Mouse (Mus musculus) intestine, embryonic 16.5 days (tissue): ENCODE data around the gene Nucks1. TPM values are rescaled to one million over a fixed set of nuclear protein-coding genes. Genes with fewer than 3 reads are reported as not detected.

Source experiments
- ATAC-seq: fragments of 200-750 bp; cut with Nextera tagmentation; 2 replicates; pipeline ENCODE4 v1.8.0; 2017; ENCODE audit warnings: moderate TSS enrichment, moderate library complexity
- H3K27ac ChIP-seq: fragments of 300-500 bp; sonication (generic); 2 replicates; pipeline ENCODE4 v1.5.1; 2014; ENCODE audit warnings: mild to moderate bottlenecking, low read length
- H3K27me3 ChIP-seq: fragments of 300-500 bp; sonication (generic); replicated peaks from 2 replicates; pipeline ENCODE4 v1.6.1; 2014; ENCODE audit warnings: low read length, control low read depth, mixed read lengths; ENCODE audit not compliant: control insufficient read depth, insufficient read depth
- H3K36me3 ChIP-seq: fragments of 300-500 bp; sonication (generic); 2 replicates; pipeline ENCODE4 v1.6.1; 2014; ENCODE audit warnings: low read length, control low read depth; ENCODE audit not compliant: control insufficient read depth, insufficient read depth
- H3K4me1 ChIP-seq: fragments of 300-500 bp; sonication (generic); 2 replicates; pipeline ENCODE4 v1.6.1; 2014; ENCODE audit warnings: low read length, control low read depth, mixed read lengths; ENCODE audit not compliant: control insufficient read depth, insufficient read depth
- H3K4me2 ChIP-seq: fragments of 300-500 bp; sonication (generic); 2 replicates; pipeline ENCODE4 v1.6.1; 2014; ENCODE audit warnings: low read depth, low read length, control low read depth
- H3K4me3 ChIP-seq: fragments of 300-500 bp; sonication (generic); 2 replicates; pipeline ENCODE4 v1.5.1; 2014; ENCODE audit warnings: mild to moderate bottlenecking, low read length
- H3K9ac ChIP-seq: fragments of 300-500 bp; sonication (generic); 2 replicates; pipeline ENCODE4 v1.6.1; 2014; ENCODE audit warnings: low read depth, low read length
- H3K9me3 ChIP-seq: fragments of 300-500 bp; sonication (generic); 2 replicates; pipeline ENCODE4 v1.6.1; 2016; ENCODE audit warnings: low read length, control low read depth; ENCODE audit not compliant: control insufficient read depth
- WGBS: fragments of 180-500 bp; shearing (Covaris S2); extraction: QIAGEN DNeasy Blood & Tissue Kit; methylation state at CpG from one replicate; pipeline ENCODE4 v1.1.7; 2014; 5-methylcytosine and 5-hydroxymethylcytosine counted together
- polyA plus RNA-seq: library from polyadenylated mRNA; unstranded; fragments of >200 nt; fragmentation: Nextera tagmentation; extraction: Ambion mirVana; gene quantifications from 2 replicates; pipeline ENCODE4 v1.2.1, GENCODE M21; 2015

Nucks1 gene
- polyA plus RNA-seq, 1 experiment from 2014 or later: 44.5 TPM

- Histone ChIP-seq H3K4me3 (peak overlapping the region; percentile 94), H3K4me1 (peaks cover 10% of the 10 kb centered on the region; the same call in 1 of the 2 replicates), H3K36me3 (no peaks in the 10 kb centered on the region), H3K27me3 (no peaks in the 10 kb centered on the region), H3K4me2 (peak overlapping the region; percentile 59), H3K9ac (peak overlapping the region; percentile 99), H3K27ac (peak overlapping the region; percentile 96), H3K9me3 (no peaks in the 10 kb centered on the region)
- under 1% methylated on average over 85 of the region's 88 CpGs for WGBS
- peak; percentile 84 for ATAC-seq
Measured at GRCm38 (mm10) chr1:131910674-131911558, 582 bp downstream of the Nucks1 start.

GRCm38 (mm10) chr1:131917634-131918033 lies 7.3 kb downstream of the Nucks1 start:
- no peak overlapping the region for H3K9ac ChIP-seq
- peaks cover 7% of the 10 kb centered on the region; the same call in 1 of the 2 replicates for H3K4me1 ChIP-seq
- peaks cover 3% of the 10 kb centered on the region; the same call in 1 of the 2 replicates for H3K36me3 ChIP-seq
- ATAC-seq: no peak
- H3K27ac ChIP-seq: no peak overlapping the region
- H3K27me3 ChIP-seq: no peaks in the 10 kb centered on the region
- no peak overlapping the region for H3K4me2 ChIP-seq
- 61% methylated on average over 6 of the region's 6 CpGs for whole genome bisulfite sequencing
- no peak overlapping the region for H3K4me3 ChIP-seq
- no peaks in the 10 kb centered on the region for H3K9me3 ChIP-seq

GRCm38 (mm10) chr1:131919052-131919451 lies 8.7 kb downstream of the Nucks1 start:
- 96% methylated on average over 2 of the region's 2 CpGs for WGBS
- peaks cover 3% of the 10 kb centered on the region; the same call in 1 of the 2 replicates for H3K36me3 ChIP-seq

GRCm38 (mm10) chr1:131922100-131922499 lies 11.8 kb downstream of the Nucks1 start:
- Histone ChIP-seq H3K36me3 (peaks cover 11% of the 10 kb centered on the region), H3K9me3 (no peaks in the 10 kb centered on the region), H3K4me3 (no peak overlapping the region), H3K9ac (no peak overlapping the region), H3K27ac (no peak overlapping the region), H3K4me2 (no peak overlapping the region), H3K27me3 (no peaks in the 10 kb centered on the region), H3K4me1 (peaks cover 4% of the 10 kb centered on the region; the same call in 1 of the 2 replicates)
- no peak for ATAC-seq
- WGBS: 85% methylated on average over 3 of the region's 3 CpGs

More at GRCm38 (mm10) chr1:131919052-131919451, 8.7 kb downstream of the Nucks1 start:
- Histone ChIP-seq H3K9ac (no peak overlapping the region), H3K4me1 (peaks cover 4% of the 10 kb centered on the region; the same call in 1 of the 2 replicates), H3K4me3 (no peak overlapping the region), H3K9me3 (no peaks in the 10 kb centered on the region), H3K4me2 (no peak overlapping the region), H3K27me3 (no peaks in the 10 kb centered on the region), H3K27ac (no peak overlapping the region)
- no peak for ATAC-seq

- no peaks in the 10 kb centered on the region for H3K4me1 ChIP-seq
- H3K27me3 ChIP-seq: no peaks in the 10 kb centered on the region
- H3K4me3 ChIP-seq: no peak overlapping the region
- H3K9ac ChIP-seq: no peak overlapping the region
- H3K9me3 ChIP-seq: no peaks in the 10 kb centered on the region
- no peak overlapping the region for H3K4me2 ChIP-seq
- H3K36me3 ChIP-seq: peaks cover 15% of the 10 kb centered on the region
- no peak for ATAC-seq
- 65% methylated on average over 2 of the region's 2 CpGs for WGBS
- no peak overlapping the region for H3K27ac ChIP-seq
Measured at GRCm38 (mm10) chr1:131933471-131933870, 23.1 kb downstream of the Nucks1 start.

GRCm38 (mm10) chr1:131937659-131938305 lies 27.4 kb downstream of the Nucks1 start:
- 57% methylated on average over 6 of the region's 6 CpGs for WGBS
- Histone ChIP-seq H3K9ac (no peak overlapping the region), H3K9me3 (no peaks in the 10 kb centered on the region), H3K27ac (no peak overlapping the region), H3K4me1 (no peaks in the 10 kb centered on the region), H3K4me2 (no peak overlapping the region), H3K4me3 (no peak overlapping the region), H3K27me3 (no peaks in the 10 kb centered on the region), H3K36me3 (0 out of 2 replicates have a peak, but pooled peaks cover 4% of the 10 kb centered on the region)
- ATAC-seq: peak; percentile 43; the same call in 1 of the 2 replicates

GRCm38 (mm10) chr1:131938811-131939210 lies 28.5 kb downstream of the Nucks1 start:
- Histone ChIP-seq H3K4me3 (no peak overlapping the region), H3K27ac (no peak overlapping the region), H3K36me3 (0 out of 2 replicates have a peak, but pooled peaks cover under 1% of the 10 kb centered on the region), H3K4me1 (no peaks in the 10 kb centered on the region), H3K27me3 (no peaks in the 10 kb centered on the region), H3K9ac (no peak overlapping the region), H3K9me3 (no peaks in the 10 kb centered on the region), H3K4me2 (no peak overlapping the region)
- no peak for ATAC-seq
- 47% methylated on average over 1 of the region's 1 CpGs for WGBS

GRCm38 (mm10) chr1:131940711-131941244 lies 30.4 kb downstream of the Nucks1 start:
- Histone ChIP-seq H3K9ac (no peak overlapping the region), H3K27me3 (no peaks in the 10 kb centered on the region), H3K36me3 (no peaks in the 10 kb centered on the region), H3K27ac (no peak overlapping the region), H3K9me3 (no peaks in the 10 kb centered on the region), H3K4me2 (no peak overlapping the region), H3K4me3 (no peak overlapping the region), H3K4me1 (peaks cover 4% of the 10 kb centered on the region; the same call in 1 of the 2 replicates)
- 62% methylated on average over 2 of the region's 2 CpGs for WGBS
- no peak for ATAC-seq

GRCm38 (mm10) chr1:131941501-131941900 lies 31.2 kb downstream of the Nucks1 start:
- Histone ChIP-seq H3K4me2 (no peak overlapping the region), H3K9me3 (no peaks in the 10 kb centered on the region), H3K4me3 (no peak overlapping the region), H3K36me3 (no peaks in the 10 kb centered on the region), H3K4me1 (peaks cover 7% of the 10 kb centered on the region), H3K27ac (no peak overlapping the region), H3K27me3 (no peaks in the 10 kb centered on the region), H3K9ac (no peak overlapping the region)
- ATAC-seq: no peak
- 91% methylated on average over 1 of the region's 1 CpGs for WGBS
